In genomic region chr2:106649686-106650570, GRCm38 (mm10) we compare ENCODE assay signal across 8 mouse cellular contexts. TPM values are rescaled to one million over a fixed set of nuclear protein-coding genes. Genes with fewer than 3 reads are reported as not detected.
DNase-seq lines count a peak whose midpoint lies in the region; ATAC-seq and TF ChIP-seq lines count a peak whose summit lies in the region.

No protein-coding gene starts in this region.

- no peak for TF ChIP-seq CTCF in brain, embryonic 14.5 days (IDR thresholded peaks at IDR 0.05; ENCODE audit: borderline replicate concordance, extremely low read depth, insufficient read depth, insufficient read length)

- intact Hi-C loops in left cerebral cortex, postnatal 10 days (cut with DNase I), result no loop called here

- peak overlapping the region; percentile 64 for H3K9ac ChIP-seq in intestine, embryonic 16.5 days (ENCODE audit: low read depth, low read length)

- H3K4me1 ChIP-seq in intestine, embryonic 16.5 days (ENCODE audit: control insufficient read depth, insufficient read depth, low read length), result no peaks in the 10 kb centered on the region

- peak overlapping the region; percentile 73 for H3K4me2 ChIP-seq in intestine, embryonic 16.5 days (ENCODE audit: low read depth, low read length)

- peak overlapping the region; percentile 57; the same call in 1 of the 2 replicates for H3K27ac ChIP-seq in intestine, embryonic 16.5 days (ENCODE audit: low read length)

- WGBS in intestine, embryonic 16.5 days, result 6% methylated on average over 25 of the region's 25 CpGs

- H3K27me3 ChIP-seq in intestine, embryonic 16.5 days (replicated peaks; ENCODE audit: control insufficient read depth, insufficient read depth, low read length), result no peaks in the 10 kb centered on the region

- DNase-seq in brain, embryonic 14.5 days (ENCODE audit: low read depth), result peak; percentile 99
- DNase-seq in embryo, embryonic 9.5 days (ENCODE audit: extremely low spot score), result peak; percentile 84
- DNase-seq in left cerebral cortex, postnatal 10 days (ENCODE audit: extremely low spot score in 1 of 2, low spot score in 2 of 2), result peak; percentile 79 to 88
- peak; percentile 93 to 96 for DNase-seq in right cerebral cortex, postnatal 10 days (ENCODE audit: low spot score in 2 of 2)

- H3K4me3 ChIP-seq in intestine, embryonic 16.5 days (ENCODE audit: low read length), result peak overlapping the region; percentile 65

- no peaks in the 10 kb centered on the region for H3K9me3 ChIP-seq in intestine, embryonic 16.5 days (ENCODE audit: control insufficient read depth, low read length)

- peak; percentile 85 for ATAC-seq in granulocyte monocyte progenitor cell, adult 5-6 weeks (replicated peaks; ENCODE audit: poor library complexity, severe bottlenecking)
- ATAC-seq in intestine, embryonic 16.5 days, result peak; percentile 99
- ATAC-seq in megakaryocyte, adult 5-6 weeks (ENCODE audit: poor library complexity, severe bottlenecking), result 0 out of 2 replicates have a peak, but pooled peaks have one; percentile 18
- ATAC-seq in erythroid progenitor cell, adult 5-6 weeks (replicated peaks; ENCODE audit: low FRiP score, poor library complexity, severe bottlenecking), result no peak

- no peak for TF ChIP-seq POLR2A in brain, embryonic 14.5 days (IDR thresholded peaks at IDR 0.05; ENCODE audit: borderline replicate concordance, extremely low read depth, insufficient read depth, insufficient read length, poor library complexity, severe bottlenecking)

- no peaks in the 10 kb centered on the region for H3K36me3 ChIP-seq in intestine, embryonic 16.5 days (ENCODE audit: control insufficient read depth, insufficient read depth, low read length)

RNA-seq across cellular contexts. Expression of gene Mpped2, which starts 43.1 kb away (rescaled TPM):
- 63.0 and 67.3 TPM in 2 replicates for polyA plus RNA-seq in brain, embryonic 14.5 days (2012; rRNA removed)
- total RNA-seq in granulocyte monocyte progenitor cell, adult 5-6 weeks (2014; fragmentation: Nextera tagmentation), result 0.62 TPM in 1 of 2 replicates, not detected in the other
- total RNA-seq in granulocyte monocyte progenitor cell, adult 5-6 weeks (2017), result not detected in 2 replicates
- 17.4 and 20.2 TPM in 2 replicates for polyA plus RNA-seq in intestine, embryonic 16.5 days (2015; fragmentation: Nextera tagmentation; extraction: Ambion mirVana)
- total RNA-seq in left cerebral cortex, postnatal 10 days (2021), result 10 to 100 TPM; 45.7 to 52.7 TPM
- total RNA-seq in megakaryocyte, adult 5-6 weeks (2015), result not detected in 2 replicates
- total RNA-seq in megakaryocyte, adult 5-6 weeks (2017), result 0.37 TPM in 1 of 2 replicates, not detected in the other
- not detected in 2 replicates for total RNA-seq in erythroid progenitor cell, adult 5-6 weeks (2015; ENCODE audit: low replicate concordance)
- total RNA-seq in erythroid progenitor cell, adult 5-6 weeks (2017; ENCODE audit: low replicate concordance), result not detected in 2 replicates

Comparison
In these comparisons a context has a peak if more than half of its experiments do, and no peak if none do; other contexts are left out.
1. RNA of gene Mpped2, which starts 43.1 kb away (total RNA-seq): 45.7 to 52.7 TPM in left cerebral cortex, postnatal 10 days; 0.62 TPM in granulocyte monocyte progenitor cell, adult 5-6 weeks, 0.37 TPM in megakaryocyte, adult 5-6 weeks and not detected in erythroid progenitor cell, adult 5-6 weeks; every median in the first group is over 10 times any median in the second.
2. Peak in every context shown above with its lines, with median percentiles within 50 percentile points of each other: DNase-seq.